Mouse (Mus musculus): Measurements from ENCODE around the gene Smarca2.
"Not testable (repeated sequence)": the region's sequence is repeated elsewhere in the genome, so short reads cannot be mapped to it uniquely, and the experiment has no call there.

The Smarca2 gene

DNA sequence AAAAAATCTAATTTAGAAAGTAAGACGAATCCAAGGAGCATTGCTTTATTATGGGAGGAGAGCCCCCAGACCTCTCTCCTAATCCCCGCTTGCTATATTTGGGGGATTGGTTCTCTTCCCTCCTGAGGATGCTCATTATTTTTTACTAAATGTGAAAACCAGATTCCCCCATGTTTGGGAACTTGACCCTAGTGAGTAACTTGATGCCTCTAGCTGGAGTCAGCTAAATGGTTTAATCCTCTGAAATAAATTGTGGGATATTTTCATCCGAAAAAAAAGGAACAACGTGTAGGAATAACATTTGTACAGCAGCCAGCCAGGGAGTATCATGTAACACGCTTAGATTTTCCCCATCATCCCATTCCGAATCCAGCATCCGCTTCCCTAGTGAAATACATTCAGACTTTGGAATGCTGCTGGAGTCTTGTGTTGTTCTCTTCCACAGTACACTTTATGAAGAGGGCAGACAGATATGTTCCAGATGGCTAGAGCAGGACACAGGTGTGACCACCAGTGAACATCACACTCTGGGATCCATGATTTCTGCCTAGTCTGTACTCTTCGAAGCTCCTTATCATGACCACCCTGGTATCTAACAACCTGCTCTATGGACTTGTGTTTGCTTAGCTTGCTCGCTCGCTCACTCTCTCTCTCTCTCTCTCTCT is 99.8 kb downstream of the Smarca2 start:
- DNase-seq = no peak

DNA sequence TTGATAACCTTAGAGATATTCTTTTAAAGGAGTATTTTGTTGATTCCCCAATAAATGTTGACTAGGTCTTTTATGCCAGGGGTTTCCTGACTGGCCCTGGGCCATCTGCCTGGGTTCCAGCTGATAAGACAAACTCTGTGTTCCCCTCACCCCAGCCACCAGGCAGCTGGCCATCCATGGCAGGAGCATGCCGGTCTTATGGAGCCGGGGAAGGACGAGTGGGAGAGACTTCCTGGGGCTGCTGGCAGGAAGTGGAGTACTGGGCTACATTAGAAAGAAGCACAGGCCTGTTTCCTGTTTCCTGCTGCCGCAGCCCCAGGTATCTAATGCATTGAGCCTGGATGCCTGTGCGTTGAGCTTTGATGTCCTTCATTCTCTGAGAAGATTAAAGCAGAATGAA is 102.1 kb downstream of the Smarca2 start:
- peak in 1 of 2 experiments; percentile 29 for DNase-seq

DNA sequence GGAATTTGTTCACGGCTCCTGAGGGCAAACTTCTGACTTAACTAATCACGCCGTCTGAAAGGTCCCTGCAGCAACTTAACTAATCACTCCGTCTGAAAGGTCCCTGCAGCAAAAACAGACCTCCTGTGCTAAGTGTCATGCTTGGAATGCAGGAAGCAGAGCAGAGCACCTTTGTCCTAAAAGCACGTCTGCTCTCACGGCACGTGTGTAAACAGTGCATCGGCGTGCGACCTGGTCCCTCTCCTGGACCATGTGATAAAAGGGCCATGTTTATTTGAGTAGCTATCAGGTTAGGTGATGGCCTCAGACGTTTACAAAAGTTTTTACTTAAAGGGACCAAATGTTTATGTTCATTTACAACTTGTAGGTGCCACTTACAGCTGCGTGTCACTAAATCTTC is 104.2 kb downstream of the Smarca2 start:
- DNase-seq = no peak

GRCm38 (mm10) chr19:26711268-26711667 is 106.4 kb downstream of the Smarca2 start:
- peak in 1 of 2 experiments; percentile 54 for DNase-seq

DNA sequence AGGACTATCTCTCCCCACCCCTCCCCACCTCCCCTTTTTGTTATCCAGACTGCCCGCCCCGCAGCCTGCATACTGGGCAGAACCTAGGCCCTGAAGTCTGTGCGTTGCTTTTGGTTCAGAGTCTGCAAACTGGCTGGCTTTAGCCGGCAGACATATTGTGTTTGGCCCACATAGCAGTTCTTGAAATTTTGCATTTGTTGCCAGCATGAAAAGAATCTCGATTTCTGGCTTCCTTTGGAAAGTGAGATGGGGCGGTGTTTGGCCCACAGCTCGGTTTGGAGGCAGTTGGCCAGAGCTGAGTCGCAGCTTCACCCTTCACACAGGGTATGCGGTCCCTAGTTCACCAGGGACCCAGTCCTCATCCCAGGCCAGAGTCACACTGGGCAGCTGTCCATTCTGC is 111.4 kb downstream of the Smarca2 start:
- peak in 1 of 2 experiments; percentile 47 for DNase-seq

DNA sequence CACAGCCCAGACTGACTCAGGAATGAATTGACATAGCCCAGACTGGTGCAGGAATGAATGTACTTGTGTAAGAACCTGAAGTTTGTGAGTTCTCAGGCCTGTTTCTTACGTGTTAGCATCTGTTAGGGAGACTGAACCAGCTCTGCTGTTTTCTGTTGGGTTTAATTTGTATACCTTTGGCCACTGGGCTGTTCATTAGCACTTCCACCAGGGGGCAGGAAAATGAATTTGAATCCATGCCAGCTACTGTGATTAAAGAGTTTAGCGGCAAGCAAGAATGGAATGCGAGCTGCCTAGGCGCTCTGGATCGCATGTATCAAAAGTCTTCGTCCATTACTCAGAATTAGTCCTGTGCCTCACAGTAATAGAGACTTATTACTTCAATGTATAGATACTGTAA is 113.4 kb downstream of the Smarca2 start:
- peak; percentile 81 to 87 for DNase-seq

DNA sequence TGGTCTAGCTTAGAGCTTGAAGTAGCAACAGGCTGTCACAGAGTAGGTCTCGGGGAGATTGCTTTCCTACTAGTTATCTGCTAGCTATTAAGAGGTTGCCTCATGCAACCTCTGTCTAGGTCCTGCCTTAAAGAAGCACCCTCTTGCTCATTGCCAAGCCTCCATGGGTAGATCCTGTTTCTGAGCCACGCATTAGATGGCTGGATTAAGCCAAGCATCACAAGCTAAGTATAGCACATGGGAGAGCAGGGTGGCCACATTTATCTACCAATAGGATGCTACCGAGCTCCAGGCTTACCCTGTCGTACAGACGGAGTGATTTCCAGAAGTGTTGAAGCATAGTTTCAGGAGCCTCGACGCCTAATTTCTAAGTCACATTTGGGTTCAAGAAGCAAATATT is 114.3 kb downstream of the Smarca2 start:
- no peak for DNase-seq

GRCm38 (mm10) chr19:26721741-26722140 is 116.9 kb downstream of the Smarca2 start:
- DNase-seq = peak; percentile 38 to 46

- peak in 1 of 2 experiments; percentile 50 for DNase-seq
Measured at GRCm38 (mm10) chr19:26723899-26724298, 119.0 kb downstream of the Smarca2 start.

DNA sequence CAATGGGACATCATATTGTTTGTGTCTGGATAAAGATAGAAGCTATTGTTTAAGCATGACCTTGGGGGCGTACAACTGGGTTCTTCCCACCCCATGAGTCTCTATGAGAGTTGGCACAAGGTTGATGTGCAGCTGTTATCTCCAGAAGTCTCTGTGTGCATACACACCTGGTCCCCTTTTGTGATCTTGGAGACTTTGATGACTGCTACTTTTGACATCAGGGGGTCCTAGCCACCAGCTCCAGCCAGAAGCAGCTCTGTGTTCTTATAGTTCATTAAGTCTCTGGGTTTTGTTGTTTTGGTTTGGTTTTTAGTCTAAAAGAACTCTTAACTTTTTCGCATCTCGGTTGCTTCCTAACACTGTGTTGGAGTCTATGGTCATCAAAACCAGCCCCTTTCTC is 119.8 kb downstream of the Smarca2 start:
- DNase-seq = no peak

DNA sequence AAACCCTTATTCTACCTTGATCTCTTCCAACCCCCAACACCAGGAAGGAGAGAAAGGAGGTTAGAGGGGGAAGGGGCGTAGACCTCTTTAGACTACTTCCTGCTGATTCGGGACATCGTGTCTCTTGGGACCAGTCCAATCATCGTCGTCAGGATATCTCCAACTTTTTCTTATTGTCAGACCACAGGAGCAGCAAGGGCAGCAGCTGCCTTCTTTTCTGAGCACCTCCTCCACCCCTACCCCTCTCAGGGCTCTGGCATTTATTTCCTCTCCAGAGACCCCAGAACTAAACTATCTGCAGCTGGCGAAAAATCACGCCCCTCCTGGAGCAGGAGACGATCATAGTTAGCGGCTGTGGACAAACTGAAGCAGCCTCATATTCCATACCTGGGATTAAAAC is 122.9 kb downstream of the Smarca2 start:
- DNase-seq = no peak

DNA sequence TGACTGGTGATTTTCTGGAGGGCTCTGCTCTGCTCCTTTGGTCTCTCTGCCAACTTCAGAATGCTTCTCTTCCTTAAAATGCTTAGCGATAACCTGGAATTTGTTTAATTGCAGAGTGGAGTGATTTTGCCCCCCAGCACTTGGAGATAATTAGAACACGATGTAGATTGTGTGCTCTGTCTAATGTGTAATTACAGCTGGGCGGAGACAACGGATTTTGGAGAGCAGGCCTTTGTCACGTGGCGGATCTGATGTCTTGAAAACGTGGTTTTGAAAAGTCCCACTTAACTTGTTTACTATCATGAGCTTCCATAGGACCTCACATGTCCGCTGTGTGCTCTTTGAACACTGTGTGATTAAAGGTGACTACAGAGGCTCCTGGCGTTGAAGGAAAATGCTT is 125.6 kb downstream of the Smarca2 start:
- no peak for DNase-seq

DNA sequence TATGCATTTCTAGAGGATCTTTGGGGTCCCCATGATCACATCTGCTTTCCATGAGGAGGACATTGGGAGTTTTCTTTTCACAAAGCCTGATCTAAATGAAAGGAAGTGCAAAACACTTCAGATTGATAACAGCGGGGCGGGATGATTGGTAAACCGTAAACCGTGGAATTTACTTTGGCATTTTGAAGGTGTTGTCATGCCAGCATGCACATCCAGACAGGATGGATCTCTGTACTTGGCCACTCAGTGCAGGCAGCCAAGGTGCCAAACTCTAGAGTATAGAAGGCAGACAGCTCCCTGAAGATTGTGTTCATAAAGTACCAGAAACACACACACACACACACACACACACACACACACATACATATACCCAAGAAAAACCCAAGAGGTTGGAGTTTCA is 126.3 kb downstream of the Smarca2 start:
- DNase-seq = no peak

GRCm38 (mm10) chr19:26731809-26732208 is 127.0 kb downstream of the Smarca2 start:
- DNase-seq = no peak

- peak in 1 of 2 experiments; percentile 49 for DNase-seq
Measured at GRCm38 (mm10) chr19:26733055-26733454, 128.2 kb downstream of the Smarca2 start.

- peak; percentile 49 to 50 for DNase-seq
Measured at GRCm38 (mm10) chr19:26733546-26734100, 128.8 kb downstream of the Smarca2 start.

GRCm38 (mm10) chr19:26734704-26735109 is 129.9 kb downstream of the Smarca2 start:
- no peak for DNase-seq

DNA sequence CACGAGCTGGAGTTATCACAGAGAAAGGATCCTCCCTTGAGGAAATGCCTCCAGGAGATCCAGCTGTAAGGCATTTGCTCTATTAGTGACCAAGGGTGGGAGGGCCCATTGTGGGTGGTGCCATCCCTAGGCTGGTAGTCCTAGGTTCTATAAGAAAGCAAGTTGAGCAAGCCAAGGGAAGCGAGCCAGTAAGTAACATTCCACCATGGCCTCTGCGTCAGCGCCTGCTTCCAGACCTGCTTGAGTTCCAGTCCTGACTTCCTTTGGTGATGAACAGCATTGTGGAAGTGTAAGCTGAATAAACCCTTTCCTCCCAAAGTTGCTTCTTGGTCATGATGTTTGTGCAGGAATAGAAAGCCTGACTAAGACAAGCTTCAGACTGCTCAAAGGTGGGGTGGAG is 140.2 kb downstream of the Smarca2 start:
- not testable (repeated sequence) for DNase-seq

GRCm38 (mm10) chr19:26745567-26745966 is 140.7 kb downstream of the Smarca2 start:
- DNase-seq = no peak

DNA sequence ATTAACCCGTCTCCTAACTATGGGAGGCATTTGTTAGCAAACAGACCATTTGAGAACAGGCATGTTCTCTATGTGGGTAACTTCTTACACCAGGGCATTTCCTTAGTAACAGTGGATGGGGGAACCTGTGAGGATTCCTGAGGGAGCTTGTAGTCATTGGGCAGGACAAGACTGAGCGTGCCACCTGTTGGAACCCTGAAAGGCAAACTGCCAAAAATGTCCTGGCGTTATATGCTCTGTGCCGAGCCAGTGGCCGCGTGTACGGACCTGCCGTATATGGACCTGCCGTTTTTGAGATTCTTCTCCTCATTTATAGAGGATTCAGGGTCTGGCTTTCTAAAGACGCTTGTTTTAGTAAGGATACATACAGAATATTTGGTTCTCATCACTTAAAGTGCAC is 141.4 kb downstream of the Smarca2 start:
- DNase-seq = peak; percentile 39 to 58

- no peak for DNase-seq
Measured at GRCm38 (mm10) chr19:26746709-26747467, 142.0 kb downstream of the Smarca2 start.

- DNase-seq = peak; percentile 62 to 66
Measured at GRCm38 (mm10) chr19:26747571-26748539, 143.0 kb downstream of the Smarca2 start.

- DNase-seq = no peak
Measured at GRCm38 (mm10) chr19:26748676-26749075, 143.8 kb downstream of the Smarca2 start.
